ENCODE assay signal across 23 mouse cellular contexts in the genomic region with DNA sequence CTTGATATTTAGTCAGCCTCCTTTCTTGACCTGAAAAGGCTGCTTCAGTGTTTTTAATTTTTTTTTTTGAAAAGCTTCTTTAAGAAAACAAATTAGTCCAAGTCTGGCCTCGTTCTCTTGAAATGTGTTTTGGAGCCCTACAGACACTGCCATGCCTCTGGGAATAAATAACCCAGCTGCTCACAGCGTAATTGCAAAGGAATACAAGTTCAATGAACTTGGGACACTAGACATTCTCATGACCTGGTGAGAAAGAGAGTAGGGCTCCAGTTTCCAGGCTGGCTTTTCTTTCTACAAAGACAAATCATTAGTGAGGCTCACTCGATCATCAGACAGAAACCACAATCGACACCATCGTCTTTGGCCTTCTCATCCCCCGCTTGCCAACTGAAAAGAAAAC. TPM values are rescaled to one million over a fixed set of nuclear protein-coding genes. Genes with fewer than 3 reads are reported as not detected.
DNase-seq lines count a peak whose midpoint lies in the region; ATAC-seq and TF ChIP-seq lines count a peak whose summit lies in the region.
"Had no signal": no experiment of that assay in that cellular context is flagged by ENCODE, and none has a peak within 500 bp of the region (broad histone marks: within the 10 kb centered on the region; RNA-seq: fewer than 3 reads in every experiment).

No protein-coding gene starts in this region.

- 45% methylated on average over 6 of the region's 6 CpGs for WGBS in kidney, adult 2 months
- WGBS in kidney, embryonic 15.5 days: 39% methylated on average over 6 of the region's 6 CpGs
- WGBS in kidney, embryonic 16.5 days: 34% methylated on average over 6 of the region's 6 CpGs

- H3K4me2 ChIP-seq in kidney, embryonic 15.5 days: no peak overlapping the region
- H3K4me2 ChIP-seq in kidney, embryonic 16.5 days (replicated peaks; ENCODE audit: low read depth, low read length): no peak overlapping the region
- H3K4me2 ChIP-seq: liver, embryonic 12.5 days; midbrain, embryonic 12.5 days; neural tube, embryonic 12.5 days had no signal

- H3K36me3 ChIP-seq in kidney, adult 2 months (ENCODE audit: control insufficient read depth, insufficient read depth, low read length): no peaks in the 10 kb centered on the region
- H3K36me3 ChIP-seq in kidney, embryonic 15.5 days: no peaks in the 10 kb centered on the region
- no peaks in the 10 kb centered on the region for H3K36me3 ChIP-seq in kidney, embryonic 16.5 days (ENCODE audit: insufficient read depth, low read length)
- H3K36me3 ChIP-seq: limb, embryonic 10.5 days; liver, embryonic 12.5 days; midbrain, embryonic 12.5 days; neural tube, embryonic 12.5 days had no signal

- DNase-seq in heart, adult 11 months: peak; percentile 94
- no peak for DNase-seq in heart, postnatal 36 days
- DNase-seq in kidney, adult 2 months: peak; percentile 67
- DNase-seq in Muller cell, postnatal 12 days (ENCODE audit: inconsistent ontology term): peak; percentile 79
- no peak for DNase-seq in cerebellum, adult 18-20 months
- DNase-seq: cerebellum, adult 2 months; cerebellum, postnatal 36 days; layer of hippocampus, adult 9-11 months; lung, adult 2 months; right cerebral cortex, adult 18-20 months; thymus, postnatal 14 days had no signal

- no peaks in the 10 kb centered on the region for H3K9me3 ChIP-seq in kidney, embryonic 15.5 days (replicated peaks)
- H3K9me3 ChIP-seq in kidney, embryonic 16.5 days (ENCODE audit: low read length): no peaks in the 10 kb centered on the region
- H3K9me3 ChIP-seq: limb, embryonic 10.5 days; liver, embryonic 12.5 days; midbrain, embryonic 12.5 days; neural tube, embryonic 12.5 days had no signal

- H3K4me3 ChIP-seq in kidney, adult 2 months (ENCODE audit: insufficient read depth, low read depth, low read length): no peak overlapping the region
- H3K4me3 ChIP-seq in kidney, embryonic 15.5 days (replicated peaks): no peak overlapping the region
- H3K4me3 ChIP-seq in kidney, embryonic 16.5 days (ENCODE audit: low read length): no peak overlapping the region
- H3K4me3 ChIP-seq: limb, embryonic 10.5 days; liver, embryonic 12.5 days; midbrain, embryonic 12.5 days; neural tube, embryonic 12.5 days had no signal

- H3K9ac ChIP-seq in kidney, embryonic 15.5 days: no peak overlapping the region
- H3K9ac ChIP-seq in kidney, embryonic 16.5 days (replicated peaks; ENCODE audit: low read length): no peak overlapping the region
- H3K9ac ChIP-seq: liver, embryonic 12.5 days; midbrain, embryonic 12.5 days; neural tube, embryonic 12.5 days had no signal

- peaks cover 9% of the 10 kb centered on the region; the same call in 1 of the 2 replicates for H3K4me1 ChIP-seq in kidney, adult 2 months (ENCODE audit: control insufficient read depth, insufficient read depth, low read length)
- peaks cover 5% of the 10 kb centered on the region; the same call in 1 of the 2 replicates for H3K4me1 ChIP-seq in kidney, embryonic 15.5 days
- H3K4me1 ChIP-seq in kidney, embryonic 16.5 days (ENCODE audit: insufficient read depth, low read length): peaks cover 5% of the 10 kb centered on the region; the same call in 1 of the 2 replicates
- H3K4me1 ChIP-seq: limb, embryonic 10.5 days; liver, embryonic 12.5 days; midbrain, embryonic 12.5 days; neural tube, embryonic 12.5 days had no signal

- TF ChIP-seq CTCF in kidney, adult 2 months (conservative IDR thresholded peaks at IDR 0.05; ENCODE audit: insufficient read depth, insufficient read length, low read depth, low read length): no peak

- no peak for ATAC-seq in kidney, embryonic 15.5 days (replicated peaks; ENCODE audit: low FRiP score)
- no peak for ATAC-seq in kidney, embryonic 16.5 days (ENCODE audit: low FRiP score, low TSS enrichment)
- ATAC-seq in activated CD4-positive, CD25-positive, alpha-beta regulatory T cell, adult 4 months: no peak
- ATAC-seq: hindbrain, embryonic 16.5 days; liver, embryonic 12.5 days had no signal

- 0 out of 2 replicates have a peak overlapping the region, but pooled peaks have one; percentile 20 for H3K27ac ChIP-seq in kidney, adult 2 months (ENCODE audit: insufficient read depth, low read depth, low read length)
- H3K27ac ChIP-seq in kidney, embryonic 15.5 days: no peak overlapping the region
- 0 out of 2 replicates have a peak overlapping the region, but pooled peaks have one; percentile 26 for H3K27ac ChIP-seq in kidney, embryonic 16.5 days (ENCODE audit: low read length)
- H3K27ac ChIP-seq: limb, embryonic 10.5 days; liver, embryonic 12.5 days; midbrain, embryonic 12.5 days; neural tube, embryonic 12.5 days had no signal

- intact Hi-C loops in heart, postnatal 36 days (cut with DNase I): no loop called here

- no peak for TF ChIP-seq POLR2A in kidney, adult 2 months (IDR thresholded peaks at IDR 0.05; ENCODE audit: low read depth, low read length)

- H3K27me3 ChIP-seq in kidney, adult 2 months (replicated peaks; ENCODE audit: control insufficient read depth, insufficient read depth, low read length): no peaks in the 10 kb centered on the region
- H3K27me3 ChIP-seq in kidney, embryonic 15.5 days: no peaks in the 10 kb centered on the region
- H3K27me3 ChIP-seq in kidney, embryonic 16.5 days (ENCODE audit: insufficient read depth, low read length): no peaks in the 10 kb centered on the region
- H3K27me3 ChIP-seq: CH12.LX; liver, embryonic 12.5 days; midbrain, embryonic 12.5 days; neural tube, embryonic 12.5 days had no signal

RNA-seq across cellular contexts. Expression of gene Me3, which starts 37.3 kb away (rescaled TPM):
- total RNA-seq in heart, postnatal 36 days (2021): 100 to 1,000 TPM; 138 TPM
- 87.0 and 89.3 TPM in 2 replicates for polyA plus RNA-seq in kidney, adult 2 months (2012; rRNA removed)
- polyA plus RNA-seq in kidney, embryonic 15.5 days (2015; fragmentation: Nextera tagmentation; extraction: Ambion mirVana): 11.4 and 12.1 TPM in 2 replicates
- 18.1 and 20.2 TPM in 2 replicates for polyA plus RNA-seq in kidney, embryonic 16.5 days (2015; fragmentation: Nextera tagmentation; extraction: Ambion mirVana)
- polyA plus RNA-seq in activated CD4-positive, CD25-positive, alpha-beta regulatory T cell, adult 4 months (2017; shearing (Covaris generic)): under 1 TPM in 1 of 2 experiments, not detected in 1; 0.28 TPM
- total RNA-seq: CH12.LX; granulocyte monocyte progenitor cell, adult 5-6 weeks; hematopoietic stem cell, adult 5-6 weeks; MEL had no signal

Comparison
In these comparisons a context has a peak if more than half of its experiments do, and no peak if none do; other contexts are left out.
1. DNase-seq: peak in heart, adult 11 months (single experiment), kidney, adult 2 months (single experiment) and Muller cell, postnatal 12 days (single experiment); none in heart, postnatal 36 days (0 of 2) and cerebellum, adult 18-20 months (0 of 2).